Mouse (Mus musculus): ENCODE measurements around the gene Map4k5. TPM values are rescaled to one million over a fixed set of nuclear protein-coding genes. Genes with fewer than 3 reads are reported as not detected.

Gene Map4k5
- polyA plus RNA-seq (2014; fragmentation: Nextera tagmentation; extraction: Ambion mirVana), result 46.8 and 47.3 TPM in 2 replicates

DNA sequence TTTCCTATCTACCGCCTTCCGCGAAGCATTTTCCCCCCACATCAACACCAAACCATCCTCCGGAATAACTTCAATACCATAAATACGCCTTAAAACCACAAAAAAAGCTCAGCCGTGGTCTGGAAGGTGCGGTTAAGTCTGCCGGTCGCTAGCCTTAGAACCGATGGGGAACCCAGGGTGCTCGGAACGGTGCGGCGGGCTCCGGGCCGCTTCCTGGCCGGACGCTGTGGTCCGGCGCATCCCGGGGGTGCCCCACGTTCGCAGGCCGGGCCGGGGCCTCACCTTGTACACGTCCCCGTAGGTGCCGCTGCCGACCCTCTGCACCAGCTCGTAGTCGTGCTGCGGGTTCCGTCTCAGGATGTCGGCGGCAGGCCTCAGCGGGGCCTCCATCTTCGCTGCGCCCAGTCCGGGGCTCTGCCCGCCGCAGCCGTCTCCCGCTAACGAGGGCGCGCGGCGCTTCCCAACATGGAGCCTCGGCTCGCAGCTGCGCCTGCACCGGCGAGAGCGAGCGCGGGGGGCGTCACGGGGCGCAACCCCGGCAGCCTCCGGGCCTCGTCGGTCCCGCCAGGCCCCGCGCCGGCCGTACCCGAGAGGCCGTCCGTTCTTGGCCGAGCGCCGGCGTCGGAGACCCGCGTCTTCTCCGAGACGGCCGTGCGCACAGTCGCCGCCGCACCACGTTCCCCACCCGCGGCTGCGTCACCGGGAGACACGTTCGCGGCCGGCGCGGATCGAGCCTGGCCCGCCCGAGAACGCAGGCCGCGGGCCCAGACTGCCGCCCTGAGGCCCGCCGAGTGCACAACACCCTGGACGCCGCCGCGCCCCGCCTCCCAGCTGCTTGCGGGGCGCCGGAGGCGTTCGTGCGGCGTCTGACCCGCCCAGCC lies at the start of gene Map4k5, which contains the start of gene Atl1:
Gene Map4k5 (minus strand): TSS at position 830 of the 881 bp plus-strand sequence.
Gene Atl1 (plus strand): TSS at position 244 of the 881 bp plus-strand sequence.
- Histone ChIP-seq H3K4me2 (ENCODE audit: low read depth, low read length) (peak within 1 kb of the TSS; percentile 56), H3K27ac (replicated peaks; ENCODE audit: low read depth, low read length) (peak within 1 kb of the TSS; percentile 85), H3K27me3 (ENCODE audit: control insufficient read depth, insufficient read depth, low read length) (no peaks in the 10 kb centered on the region), H3K9me3 (replicated peaks; ENCODE audit: control insufficient read depth, low read length) (no peaks in the 10 kb centered on the region), H3K4me3 (ENCODE audit: low read depth, low read length) (peak within 1 kb of the TSS; percentile 93), H3K36me3 (replicated peaks; ENCODE audit: control insufficient read depth, insufficient read depth, low read depth, low read length) (no peaks in the 10 kb centered on the region), H3K9ac (replicated peaks; ENCODE audit: low read length) (peak within 1 kb of the TSS; percentile 89), H3K4me1 (ENCODE audit: control insufficient read depth, insufficient read depth, low read length) (no peaks in the 10 kb centered on the region)
- DNase-seq (ENCODE audit: low spot score) (peak; percentile 93), ATAC-seq (replicated peaks; ENCODE audit: insufficient number of reproducible peaks, low FRiP score, low TSS enrichment, low read depth) (peak; percentile 95)
- WGBS, result under 1% methylated on average over 113 of the region's 118 CpGs

DNA sequence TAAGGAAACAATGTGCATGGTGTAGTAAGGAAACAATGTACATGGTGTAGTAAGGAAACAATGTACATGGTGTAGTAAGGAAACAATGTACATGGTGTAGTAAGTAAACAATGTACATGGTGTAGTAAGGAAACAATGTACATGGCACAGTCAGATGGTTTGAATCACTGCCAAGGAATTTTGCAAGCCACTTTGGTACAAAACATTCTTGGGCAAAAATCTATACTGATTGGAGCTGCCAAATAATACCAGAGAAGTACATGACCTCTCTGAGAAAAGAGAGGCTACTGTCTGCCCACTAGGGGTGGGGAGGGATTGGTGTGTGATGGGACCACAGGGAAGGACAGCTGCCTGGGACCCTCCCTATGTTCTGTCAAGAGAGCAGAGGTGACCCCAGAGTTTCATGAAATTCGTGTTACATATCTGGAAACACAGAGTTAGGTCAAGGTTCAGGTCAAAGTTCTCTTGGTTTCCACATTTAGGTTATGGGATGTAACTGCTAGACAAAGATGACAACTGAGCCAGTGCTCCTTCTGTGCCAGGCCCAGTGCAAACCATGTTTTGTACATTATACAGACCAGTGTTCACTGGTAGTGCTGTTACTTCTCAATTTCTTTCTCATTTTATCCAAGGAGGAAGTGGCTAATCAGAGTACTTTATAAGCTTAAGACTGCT lies 48.8 kb upstream of the Map4k5 start:
- ATAC-seq (replicated peaks; ENCODE audit: insufficient number of reproducible peaks, low FRiP score, low TSS enrichment, low read depth), result no peak
- H3K4me3 ChIP-seq (ENCODE audit: low read depth, low read length), result no peak overlapping the region
- H3K36me3 ChIP-seq (replicated peaks; ENCODE audit: control insufficient read depth, insufficient read depth, low read depth, low read length), result no peaks in the 10 kb centered on the region
- H3K9me3 ChIP-seq (replicated peaks; ENCODE audit: control insufficient read depth, low read length), result no peaks in the 10 kb centered on the region
- no peak overlapping the region for H3K4me2 ChIP-seq (ENCODE audit: low read depth, low read length)
- WGBS, result 57% methylated on average over 1 of the region's 1 CpGs
- no peak overlapping the region for H3K9ac ChIP-seq (replicated peaks; ENCODE audit: low read length)
- H3K27me3 ChIP-seq (ENCODE audit: control insufficient read depth, insufficient read depth, low read length), result no peaks in the 10 kb centered on the region
- H3K4me1 ChIP-seq (ENCODE audit: control insufficient read depth, insufficient read depth, low read length), result no peaks in the 10 kb centered on the region
- no peak overlapping the region for H3K27ac ChIP-seq (replicated peaks; ENCODE audit: low read depth, low read length)
- DNase-seq (ENCODE audit: low spot score), result no peak

DNA sequence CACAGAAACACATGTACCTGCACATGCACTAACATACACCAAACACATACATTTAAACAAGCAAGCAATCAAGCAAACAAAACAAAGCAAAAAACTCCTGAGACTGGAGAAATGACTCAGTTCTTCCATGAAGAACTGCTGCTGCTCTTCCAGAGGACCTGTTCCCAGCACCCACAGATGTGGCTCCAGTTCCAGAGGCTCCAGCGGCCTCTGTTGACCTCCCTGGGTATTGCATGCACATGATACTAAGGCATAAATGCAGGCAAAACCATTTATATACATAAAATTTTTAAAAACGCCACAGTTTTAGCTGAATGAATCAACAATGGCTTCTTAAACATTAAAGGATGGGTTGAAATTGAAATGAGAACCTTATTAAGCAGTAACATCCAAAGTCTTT lies 46.3 kb upstream of the Map4k5 start:
- H3K27ac ChIP-seq (replicated peaks; ENCODE audit: low read depth, low read length), result no peak overlapping the region
- no peaks in the 10 kb centered on the region for H3K9me3 ChIP-seq (replicated peaks; ENCODE audit: control insufficient read depth, low read length)
- no peaks in the 10 kb centered on the region for H3K27me3 ChIP-seq (ENCODE audit: control insufficient read depth, insufficient read depth, low read length)
- ATAC-seq (replicated peaks; ENCODE audit: insufficient number of reproducible peaks, low FRiP score, low TSS enrichment, low read depth) (no peak), DNase-seq (ENCODE audit: low spot score) (no peak)
- no peaks in the 10 kb centered on the region for H3K36me3 ChIP-seq (replicated peaks; ENCODE audit: control insufficient read depth, insufficient read depth, low read depth, low read length)
- WGBS, result 54% methylated on average over 2 of the region's 2 CpGs
- H3K4me3 ChIP-seq (ENCODE audit: low read depth, low read length), result no peak overlapping the region
- no peak overlapping the region for H3K4me2 ChIP-seq (ENCODE audit: low read depth, low read length)
- no peaks in the 10 kb centered on the region for H3K4me1 ChIP-seq (ENCODE audit: control insufficient read depth, insufficient read depth, low read length)
- no peak overlapping the region for H3K9ac ChIP-seq (replicated peaks; ENCODE audit: low read length)

DNA sequence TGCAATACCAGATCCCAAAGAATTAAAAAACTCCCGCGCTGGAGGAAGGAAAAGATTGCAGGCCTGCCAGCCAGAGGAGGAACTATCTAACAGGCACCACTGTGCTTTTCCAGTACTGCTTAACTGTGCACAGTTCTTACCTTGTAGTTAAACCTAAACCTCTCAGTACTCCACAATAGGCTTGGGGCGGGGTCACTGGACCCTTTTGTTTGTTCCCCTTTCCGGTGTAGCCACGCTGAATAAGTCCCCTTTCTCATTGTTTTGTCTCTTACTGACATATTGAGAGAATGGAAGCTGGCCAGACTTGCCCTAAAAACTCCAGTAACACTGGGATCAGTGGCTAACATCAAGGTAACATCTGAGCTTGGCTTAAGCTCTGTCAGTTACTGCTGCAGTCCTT lies 44.7 kb upstream of the Map4k5 start:
- no peaks in the 10 kb centered on the region for H3K4me1 ChIP-seq (ENCODE audit: control insufficient read depth, insufficient read depth, low read length)
- WGBS, result 82% methylated on average over 5 of the region's 5 CpGs
- H3K27ac ChIP-seq (replicated peaks; ENCODE audit: low read depth, low read length), result no peak overlapping the region
- H3K27me3 ChIP-seq (ENCODE audit: control insufficient read depth, insufficient read depth, low read length), result no peaks in the 10 kb centered on the region
- no peak for ATAC-seq (replicated peaks; ENCODE audit: insufficient number of reproducible peaks, low FRiP score, low TSS enrichment, low read depth)
- H3K4me2 ChIP-seq (ENCODE audit: low read depth, low read length), result no peak overlapping the region
- no peak for DNase-seq (ENCODE audit: low spot score)
- H3K4me3 ChIP-seq (ENCODE audit: low read depth, low read length), result no peak overlapping the region
- no peaks in the 10 kb centered on the region for H3K36me3 ChIP-seq (replicated peaks; ENCODE audit: control insufficient read depth, insufficient read depth, low read depth, low read length)
- no peak overlapping the region for H3K9ac ChIP-seq (replicated peaks; ENCODE audit: low read length)
- no peaks in the 10 kb centered on the region for H3K9me3 ChIP-seq (replicated peaks; ENCODE audit: control insufficient read depth, low read length)

DNA sequence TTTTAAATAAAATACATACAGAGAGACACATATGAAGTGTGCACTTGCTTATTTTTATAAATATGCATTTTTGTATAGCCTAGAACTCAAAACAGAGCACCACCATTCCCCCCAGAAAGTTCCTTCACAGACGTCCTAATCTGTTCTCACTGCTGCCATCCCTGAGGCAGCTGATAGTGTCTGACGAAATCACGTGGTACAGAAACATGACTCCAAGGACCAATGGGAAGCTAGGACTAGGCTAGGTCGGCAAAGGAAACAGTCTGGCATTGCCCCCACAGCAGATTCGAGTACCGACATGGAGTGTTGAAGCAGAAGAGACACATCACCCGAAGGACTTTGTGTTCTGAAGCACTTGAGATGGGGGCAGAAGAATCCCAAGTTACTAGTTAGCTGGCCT lies 33.7 kb upstream of the Map4k5 start:
- Histone ChIP-seq H3K27ac (replicated peaks; ENCODE audit: low read depth, low read length) (no peak overlapping the region), H3K36me3 (replicated peaks; ENCODE audit: control insufficient read depth, insufficient read depth, low read depth, low read length) (no peaks in the 10 kb centered on the region), H3K4me2 (ENCODE audit: low read depth, low read length) (no peak overlapping the region), H3K9ac (replicated peaks; ENCODE audit: low read length) (no peak overlapping the region), H3K27me3 (ENCODE audit: control insufficient read depth, insufficient read depth, low read length) (no peaks in the 10 kb centered on the region), H3K4me3 (ENCODE audit: low read depth, low read length) (no peak overlapping the region), H3K9me3 (replicated peaks; ENCODE audit: control insufficient read depth, low read length) (no peaks in the 10 kb centered on the region), H3K4me1 (ENCODE audit: control insufficient read depth, insufficient read depth, low read length) (no peaks in the 10 kb centered on the region)
- WGBS, result 47% methylated on average over 7 of the region's 7 CpGs
- DNase-seq (ENCODE audit: low spot score) (peak; percentile 13), ATAC-seq (replicated peaks; ENCODE audit: insufficient number of reproducible peaks, low FRiP score, low TSS enrichment, low read depth) (no peak)

DNA sequence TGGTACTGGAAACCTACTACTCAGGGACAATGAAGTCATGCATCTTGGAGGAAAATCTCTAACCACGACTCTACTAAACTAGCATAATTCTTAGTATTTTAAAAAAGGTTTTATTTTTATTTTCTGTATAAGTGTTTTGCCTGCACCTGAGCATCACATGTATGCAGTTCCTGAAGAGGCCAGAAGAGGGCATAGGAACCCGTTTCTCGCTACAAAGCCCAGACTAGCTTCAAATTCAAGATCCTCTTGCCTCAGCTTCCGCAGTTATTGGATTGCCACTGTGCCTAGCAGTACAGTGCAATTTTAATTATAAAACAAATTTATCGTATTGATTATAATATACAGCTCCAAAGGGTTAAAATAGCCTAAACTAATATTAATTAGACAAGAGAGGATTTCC lies 31.0 kb upstream of the Map4k5 start:
- H3K27ac ChIP-seq (replicated peaks; ENCODE audit: low read depth, low read length), result no peak overlapping the region
- no peaks in the 10 kb centered on the region for H3K27me3 ChIP-seq (ENCODE audit: control insufficient read depth, insufficient read depth, low read length)
- ATAC-seq (replicated peaks; ENCODE audit: insufficient number of reproducible peaks, low FRiP score, low TSS enrichment, low read depth) (no peak), DNase-seq (ENCODE audit: low spot score) (peak; percentile 62)
- H3K4me1 ChIP-seq (ENCODE audit: control insufficient read depth, insufficient read depth, low read length), result no peaks in the 10 kb centered on the region
- WGBS, result 16% methylated on average over 5 of the region's 5 CpGs
- no peaks in the 10 kb centered on the region for H3K9me3 ChIP-seq (replicated peaks; ENCODE audit: control insufficient read depth, low read length)
- no peak overlapping the region for H3K4me3 ChIP-seq (ENCODE audit: low read depth, low read length)
- no peak overlapping the region for H3K4me2 ChIP-seq (ENCODE audit: low read depth, low read length)
- no peaks in the 10 kb centered on the region for H3K36me3 ChIP-seq (replicated peaks; ENCODE audit: control insufficient read depth, insufficient read depth, low read depth, low read length)
- H3K9ac ChIP-seq (replicated peaks; ENCODE audit: low read length), result no peak overlapping the region

DNA sequence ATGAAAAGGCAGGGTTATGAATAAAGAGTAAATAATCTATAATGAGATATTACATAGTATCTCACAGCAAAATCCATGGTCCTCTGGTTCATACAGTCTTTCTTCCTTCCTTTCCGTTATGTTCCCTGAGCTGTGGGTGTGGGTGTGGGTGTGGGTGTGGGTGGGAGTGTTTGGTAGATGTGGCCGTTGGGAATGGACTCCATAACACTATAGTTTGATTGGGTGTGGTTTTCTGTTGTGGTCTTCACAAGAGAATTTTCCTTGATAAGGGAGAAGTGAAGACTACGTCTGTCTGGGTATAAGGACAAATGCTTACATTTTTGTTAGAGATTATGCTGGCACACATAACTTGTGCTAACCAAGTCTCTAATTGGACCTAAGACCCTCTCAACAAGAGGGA lies 30.6 kb upstream of the Map4k5 start:
- Histone ChIP-seq H3K4me3 (ENCODE audit: low read depth, low read length) (no peak overlapping the region), H3K4me1 (ENCODE audit: control insufficient read depth, insufficient read depth, low read length) (no peaks in the 10 kb centered on the region), H3K27ac (replicated peaks; ENCODE audit: low read depth, low read length) (no peak overlapping the region), H3K4me2 (ENCODE audit: low read depth, low read length) (no peak overlapping the region), H3K36me3 (replicated peaks; ENCODE audit: control insufficient read depth, insufficient read depth, low read depth, low read length) (no peaks in the 10 kb centered on the region), H3K9me3 (replicated peaks; ENCODE audit: control insufficient read depth, low read length) (no peaks in the 10 kb centered on the region), H3K9ac (replicated peaks; ENCODE audit: low read length) (no peak overlapping the region), H3K27me3 (ENCODE audit: control insufficient read depth, insufficient read depth, low read length) (no peaks in the 10 kb centered on the region)
- 70% methylated on average over 3 of the region's 3 CpGs for WGBS
- ATAC-seq (replicated peaks; ENCODE audit: insufficient number of reproducible peaks, low FRiP score, low TSS enrichment, low read depth) (no peak), DNase-seq (ENCODE audit: low spot score) (no peak)

DNA sequence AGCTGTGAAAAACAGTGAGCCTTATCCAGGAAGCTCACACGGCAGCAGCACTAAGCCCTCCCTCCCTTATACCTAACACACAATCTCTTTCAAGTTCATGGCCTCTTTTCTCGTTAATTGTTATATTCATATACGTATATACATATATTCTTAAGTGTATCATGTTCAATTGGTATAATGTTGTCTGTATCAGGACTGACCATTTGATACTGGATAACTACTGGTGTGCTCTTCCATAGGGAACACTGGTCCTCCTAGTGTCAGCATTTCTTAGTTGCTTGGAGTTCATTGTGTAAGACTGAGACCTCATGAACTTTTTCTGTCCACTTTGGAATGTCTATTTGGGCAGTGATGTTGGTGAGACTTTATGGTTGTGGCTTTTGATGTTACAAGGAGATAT lies 30.1 kb upstream of the Map4k5 start:
- H3K4me3 ChIP-seq (ENCODE audit: low read depth, low read length), result no peak overlapping the region
- H3K27me3 ChIP-seq (ENCODE audit: control insufficient read depth, insufficient read depth, low read length), result no peaks in the 10 kb centered on the region
- no peak for DNase-seq (ENCODE audit: low spot score)
- H3K9me3 ChIP-seq (replicated peaks; ENCODE audit: control insufficient read depth, low read length), result no peaks in the 10 kb centered on the region
- no peak overlapping the region for H3K9ac ChIP-seq (replicated peaks; ENCODE audit: low read length)
- WGBS, result 88% methylated on average over 3 of the region's 3 CpGs
- no peaks in the 10 kb centered on the region for H3K4me1 ChIP-seq (ENCODE audit: control insufficient read depth, insufficient read depth, low read length)
- H3K4me2 ChIP-seq (ENCODE audit: low read depth, low read length), result no peak overlapping the region
- no peak for ATAC-seq (replicated peaks; ENCODE audit: insufficient number of reproducible peaks, low FRiP score, low TSS enrichment, low read depth)
- H3K36me3 ChIP-seq (replicated peaks; ENCODE audit: control insufficient read depth, insufficient read depth, low read depth, low read length), result no peaks in the 10 kb centered on the region
- no peak overlapping the region for H3K27ac ChIP-seq (replicated peaks; ENCODE audit: low read depth, low read length)
